Mouse (Mus musculus): ENCODE data around the gene Ube2l6. TPM values are rescaled to one million over a fixed set of nuclear protein-coding genes. Genes with fewer than 3 reads are reported as not detected.
"Not testable (repeated sequence)": the region's sequence is repeated elsewhere in the genome, so short reads cannot be mapped to it uniquely, and the experiment has no call there.

The Ube2l6 gene
- polyA plus RNA-seq, 1 experiment, result 24.1 TPM

DNA sequence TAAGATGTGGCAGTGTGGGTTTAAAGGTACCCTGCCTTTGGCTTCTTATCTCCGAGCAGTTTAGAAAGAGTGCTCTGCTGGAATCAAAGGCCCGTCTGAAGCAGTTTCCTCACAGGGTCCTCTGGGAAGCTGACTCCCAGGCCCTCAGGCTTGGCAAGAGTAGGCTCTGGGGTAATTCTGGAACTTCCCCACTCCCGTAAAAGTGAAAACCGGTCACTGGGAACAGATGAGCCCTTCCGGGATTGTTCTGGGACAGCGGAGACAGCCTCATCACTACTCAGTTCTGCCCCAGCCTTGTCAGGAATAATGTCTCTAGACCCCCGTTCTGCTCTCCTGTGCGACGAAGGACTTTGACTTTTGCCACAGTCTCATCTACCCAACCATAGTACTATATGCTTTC is 8.2 kb upstream of the Ube2l6 start:
- 57% methylated on average over 9 of the region's 9 CpGs for WGBS
- no peak overlapping the region for H3K27ac ChIP-seq (ENCODE audit: insufficient read depth, low read depth, low read length)
- H3K36me3 ChIP-seq (ENCODE audit: control insufficient read depth, insufficient read depth, low read length), result no peaks in the 10 kb centered on the region
- no peaks in the 10 kb centered on the region for H3K27me3 ChIP-seq (replicated peaks; ENCODE audit: control insufficient read depth, insufficient read depth, low read length)
- H3K4me1 ChIP-seq (ENCODE audit: control insufficient read depth, insufficient read depth, low read length), result no peaks in the 10 kb centered on the region
- TF ChIP-seq POLR2A (IDR thresholded peaks at IDR 0.05; ENCODE audit: low read depth, low read length) (no peak), CTCF (conservative IDR thresholded peaks at IDR 0.05; ENCODE audit: insufficient read depth, insufficient read length, low read depth, low read length) (no peak)
- H3K4me3 ChIP-seq (ENCODE audit: insufficient read depth, low read depth, low read length), result no peak overlapping the region
- no peak for DNase-seq

DNA sequence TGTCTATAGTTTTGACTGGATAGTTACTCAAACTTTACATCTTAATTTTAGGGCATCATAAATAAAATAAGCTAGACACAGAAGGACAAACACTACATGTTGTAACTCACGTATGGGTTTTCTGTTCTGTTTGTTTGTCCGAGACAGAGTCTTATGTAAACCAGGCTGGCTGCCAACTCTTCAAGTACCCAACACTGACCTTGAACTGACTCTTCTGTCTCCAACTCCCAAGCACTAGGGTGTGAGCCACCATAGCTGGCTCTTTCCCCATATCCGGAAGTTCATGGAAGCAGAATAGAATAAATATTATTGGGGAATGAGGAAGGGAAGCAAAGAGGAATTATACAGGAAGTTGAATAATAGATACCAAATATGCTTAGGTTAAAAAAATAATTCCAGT is 6.1 kb upstream of the Ube2l6 start:
- DNase-seq, result peak; percentile 25
- Histone ChIP-seq H3K4me1 (ENCODE audit: control insufficient read depth, insufficient read depth, low read length) (no peaks in the 10 kb centered on the region), H3K36me3 (ENCODE audit: control insufficient read depth, insufficient read depth, low read length) (no peaks in the 10 kb centered on the region), H3K4me3 (ENCODE audit: insufficient read depth, low read depth, low read length) (no peak overlapping the region), H3K27me3 (replicated peaks; ENCODE audit: control insufficient read depth, insufficient read depth, low read length) (no peaks in the 10 kb centered on the region), H3K27ac (ENCODE audit: insufficient read depth, low read depth, low read length) (no peak overlapping the region)
- TF ChIP-seq POLR2A (IDR thresholded peaks at IDR 0.05; ENCODE audit: low read depth, low read length) (no peak), CTCF (conservative IDR thresholded peaks at IDR 0.05; ENCODE audit: insufficient read depth, insufficient read length, low read depth, low read length) (no peak)
- WGBS, result 43% methylated on average over 3 of the region's 3 CpGs

DNA sequence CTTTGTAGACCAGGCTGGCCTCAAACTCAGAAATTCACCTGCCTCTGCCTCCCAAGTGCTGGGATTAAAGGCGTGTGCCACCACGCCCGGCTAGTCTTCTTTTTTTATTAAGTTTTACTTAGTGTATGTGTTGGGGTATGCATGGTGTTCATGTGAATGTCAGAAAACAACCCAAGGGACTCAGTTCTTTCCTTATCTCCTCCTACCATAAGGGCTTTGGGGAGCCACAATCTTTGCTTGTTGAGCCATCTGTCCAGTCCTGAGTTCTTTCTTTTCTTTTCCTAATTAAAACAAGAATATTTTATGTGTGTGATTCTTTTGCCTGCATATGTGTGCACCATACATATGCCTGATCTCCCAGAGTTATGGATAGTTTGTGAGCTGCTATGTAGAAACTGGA is 5.5 kb upstream of the Ube2l6 start:
- no peak overlapping the region for H3K4me3 ChIP-seq (ENCODE audit: insufficient read depth, low read depth, low read length)
- DNase-seq, result no peak
- no peaks in the 10 kb centered on the region for H3K36me3 ChIP-seq (ENCODE audit: control insufficient read depth, insufficient read depth, low read length)
- no peaks in the 10 kb centered on the region for H3K27me3 ChIP-seq (replicated peaks; ENCODE audit: control insufficient read depth, insufficient read depth, low read length)
- no peak overlapping the region for H3K27ac ChIP-seq (ENCODE audit: insufficient read depth, low read depth, low read length)
- WGBS, result 83% methylated on average over 3 of the region's 3 CpGs
- H3K4me1 ChIP-seq (ENCODE audit: control insufficient read depth, insufficient read depth, low read length), result no peaks in the 10 kb centered on the region
- TF ChIP-seq POLR2A (IDR thresholded peaks at IDR 0.05; ENCODE audit: low read depth, low read length) (no peak), CTCF (conservative IDR thresholded peaks at IDR 0.05; ENCODE audit: insufficient read depth, insufficient read length, low read depth, low read length) (no peak)

DNA sequence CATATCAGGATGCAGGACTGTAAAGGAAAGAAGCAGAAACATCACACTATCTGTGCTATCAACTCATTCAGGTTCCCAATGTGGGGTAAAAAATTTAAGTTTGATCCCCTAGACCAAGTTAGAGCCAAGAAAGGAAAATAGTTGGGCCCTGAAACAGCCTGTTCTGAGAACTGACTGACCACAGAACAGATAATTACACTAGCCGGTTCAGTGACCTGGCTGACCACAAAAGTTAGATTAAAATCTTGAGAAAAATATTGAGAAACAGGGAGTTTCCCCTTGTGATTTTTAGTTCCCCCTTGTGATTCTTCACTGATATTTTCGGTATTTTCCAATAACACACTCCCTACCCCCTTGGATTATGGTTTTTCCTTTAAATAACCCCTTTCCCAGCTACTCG is 4.8 kb upstream of the Ube2l6 start:
- Histone ChIP-seq H3K4me1 (ENCODE audit: control insufficient read depth, insufficient read depth, low read length) (no peaks in the 10 kb centered on the region), H3K36me3 (ENCODE audit: control insufficient read depth, insufficient read depth, low read length) (no peaks in the 10 kb centered on the region), H3K4me3 (ENCODE audit: insufficient read depth, low read depth, low read length) (no peak overlapping the region), H3K27ac (ENCODE audit: insufficient read depth, low read depth, low read length) (no peak overlapping the region), H3K27me3 (replicated peaks; ENCODE audit: control insufficient read depth, insufficient read depth, low read length) (no peaks in the 10 kb centered on the region)
- DNase-seq, result no peak
- TF ChIP-seq CTCF (conservative IDR thresholded peaks at IDR 0.05; ENCODE audit: insufficient read depth, insufficient read length, low read depth, low read length) (no peak), POLR2A (IDR thresholded peaks at IDR 0.05; ENCODE audit: low read depth, low read length) (no peak)
- 82% methylated on average over 3 of the region's 3 CpGs for WGBS

DNA sequence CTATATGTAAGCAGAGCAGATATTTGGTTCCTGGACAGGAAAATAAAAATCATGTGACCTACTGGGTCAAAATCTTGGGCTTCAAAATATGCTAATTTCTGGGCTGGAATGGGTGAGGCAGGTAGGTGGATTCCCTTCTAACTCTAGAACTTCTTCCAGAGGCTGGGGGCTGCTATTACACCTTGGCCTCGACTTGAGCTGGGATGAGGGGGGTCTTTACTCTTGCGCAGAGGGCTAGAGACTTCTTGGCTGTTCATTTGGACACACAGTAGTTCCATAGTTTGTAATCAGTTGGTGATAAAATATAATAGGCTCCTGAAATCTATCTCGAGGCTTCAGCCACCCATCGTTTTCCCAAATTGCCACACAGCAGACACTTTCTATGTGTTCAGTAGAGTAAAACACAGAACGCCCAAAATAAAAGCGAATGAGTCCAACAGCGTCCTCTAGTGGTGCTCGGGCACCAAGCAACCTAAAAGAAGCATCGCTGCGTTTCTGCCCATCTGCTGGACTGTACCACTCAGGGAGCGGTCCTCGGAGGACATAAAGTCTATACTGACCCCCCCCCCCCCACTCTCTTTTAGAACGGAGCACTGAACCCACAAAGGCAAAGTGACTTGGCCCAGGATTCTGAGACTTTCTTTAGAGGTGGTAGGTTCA is 665 bp upstream of the Ube2l6 start:
- no peak overlapping the region for H3K27ac ChIP-seq (ENCODE audit: insufficient read depth, low read depth, low read length)
- TF ChIP-seq CTCF (conservative IDR thresholded peaks at IDR 0.05; ENCODE audit: insufficient read depth, insufficient read length, low read depth, low read length) (peak; percentile 89), POLR2A (IDR thresholded peaks at IDR 0.05; ENCODE audit: low read depth, low read length) (no peak)
- WGBS, result 9% methylated on average over 13 of the region's 13 CpGs
- H3K4me3 ChIP-seq (ENCODE audit: insufficient read depth, low read depth, low read length), result peak overlapping the region; percentile 78
- H3K27me3 ChIP-seq (replicated peaks; ENCODE audit: control insufficient read depth, insufficient read depth, low read length), result no peaks in the 10 kb centered on the region
- H3K4me1 ChIP-seq (ENCODE audit: control insufficient read depth, insufficient read depth, low read length), result 0 out of 2 replicates have a peak, but pooled peaks cover 2% of the 10 kb centered on the region
- peak; percentile 73 for DNase-seq
- H3K36me3 ChIP-seq (ENCODE audit: control insufficient read depth, insufficient read depth, low read length), result no peaks in the 10 kb centered on the region

DNA sequence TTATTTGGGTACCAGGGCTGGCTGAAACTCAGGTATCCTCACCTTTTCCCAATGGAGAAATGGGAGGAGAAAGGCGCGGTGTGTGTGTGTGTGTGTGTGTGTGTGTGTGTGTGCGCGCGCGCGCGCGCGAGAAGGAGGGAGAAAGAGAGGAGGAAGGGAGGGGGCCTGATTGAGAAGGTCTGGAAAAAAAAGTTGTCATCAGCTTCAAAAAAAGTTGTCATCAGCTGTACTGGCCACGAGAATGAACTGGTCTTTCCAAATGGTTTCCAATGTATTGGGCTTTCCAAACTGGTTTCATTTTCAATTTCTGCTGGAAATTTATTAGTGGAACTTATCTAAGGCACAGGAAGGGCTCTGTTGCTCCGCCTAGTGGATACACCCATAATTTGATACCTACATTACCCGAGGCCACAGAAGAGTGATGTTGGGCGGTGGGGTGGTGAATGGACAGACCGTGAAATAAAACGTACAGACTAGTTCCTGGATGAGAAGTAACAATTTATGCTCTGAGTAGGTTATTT is 473 bp downstream of the Ube2l6 start:
- peak overlapping the region; percentile 39 for H3K27ac ChIP-seq (ENCODE audit: insufficient read depth, low read depth, low read length)
- DNase-seq, result peak; percentile 88
- no peak for TF ChIP-seq POLR2A (IDR thresholded peaks at IDR 0.05; ENCODE audit: low read depth, low read length)
- TF ChIP-seq CTCF (conservative IDR thresholded peaks at IDR 0.05; ENCODE audit: insufficient read depth, insufficient read length, low read depth, low read length), result peak; percentile 55

DNA sequence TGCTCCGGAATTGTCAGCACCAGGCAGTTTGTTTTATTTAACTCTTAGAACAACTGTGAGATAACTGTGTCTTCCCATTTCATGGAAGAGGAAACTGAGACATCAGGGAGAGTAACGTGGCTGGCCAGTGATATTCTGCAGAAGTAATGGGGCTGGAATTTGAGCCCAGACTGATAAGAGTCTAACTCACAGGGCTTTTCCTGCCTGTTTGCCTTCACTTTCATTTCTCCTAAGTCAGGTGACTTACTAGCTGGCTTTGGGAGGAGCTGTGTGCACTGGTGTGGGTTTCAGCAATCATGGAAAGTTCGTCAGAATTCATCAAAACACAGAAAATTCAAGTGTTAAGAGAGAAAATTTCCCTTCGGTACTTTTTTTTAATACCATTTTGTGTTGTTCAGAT is 1.7 kb downstream of the Ube2l6 start:
- no peaks in the 10 kb centered on the region for H3K27me3 ChIP-seq (replicated peaks; ENCODE audit: control insufficient read depth, insufficient read depth, low read length)
- no peaks in the 10 kb centered on the region for H3K36me3 ChIP-seq (ENCODE audit: control insufficient read depth, insufficient read depth, low read length)
- WGBS, result 71% methylated on average over 4 of the region's 4 CpGs
- no peak overlapping the region for H3K27ac ChIP-seq (ENCODE audit: insufficient read depth, low read depth, low read length)
- peak; percentile 24 for DNase-seq
- 0 out of 2 replicates have a peak, but pooled peaks cover 2% of the 10 kb centered on the region for H3K4me1 ChIP-seq (ENCODE audit: control insufficient read depth, insufficient read depth, low read length)
- H3K4me3 ChIP-seq (ENCODE audit: insufficient read depth, low read depth, low read length), result no peak overlapping the region
- TF ChIP-seq CTCF (conservative IDR thresholded peaks at IDR 0.05; ENCODE audit: insufficient read depth, insufficient read length, low read depth, low read length) (no peak), POLR2A (IDR thresholded peaks at IDR 0.05; ENCODE audit: low read depth, low read length) (no peak)

More for the DNA sequence above, 473 bp downstream of the Ube2l6 start:
- Histone ChIP-seq H3K36me3 (ENCODE audit: control insufficient read depth, insufficient read depth, low read length) (no peaks in the 10 kb centered on the region), H3K4me3 (ENCODE audit: insufficient read depth, low read depth, low read length) (peak overlapping the region; percentile 78), H3K4me1 (ENCODE audit: control insufficient read depth, insufficient read depth, low read length) (0 out of 2 replicates have a peak, but pooled peaks cover 2% of the 10 kb centered on the region), H3K27me3 (replicated peaks; ENCODE audit: control insufficient read depth, insufficient read depth, low read length) (no peaks in the 10 kb centered on the region)
- WGBS, result 0% methylated on average over 16 of the region's 16 CpGs

DNA sequence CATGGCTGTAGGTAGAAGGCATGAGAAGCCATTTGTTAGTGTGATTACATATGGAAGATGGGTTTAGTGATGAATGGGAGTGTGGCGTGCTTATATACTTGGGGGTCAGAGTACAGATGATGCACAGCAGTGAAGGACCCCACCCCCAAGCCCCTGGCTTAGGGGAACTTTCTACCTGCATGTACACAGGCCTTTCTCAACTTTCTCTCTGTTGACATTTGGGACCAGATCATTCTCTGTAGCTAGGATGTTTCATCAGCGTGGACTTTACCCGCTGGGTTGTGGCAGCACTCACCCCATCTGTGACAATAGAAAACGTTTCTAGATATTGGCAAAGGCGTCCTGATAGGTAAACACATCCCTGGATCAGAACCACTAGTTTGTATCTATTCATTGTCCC is 2.6 kb downstream of the Ube2l6 start:
- H3K27me3 ChIP-seq (replicated peaks; ENCODE audit: control insufficient read depth, insufficient read depth, low read length); DNase-seq; H3K4me1 ChIP-seq (ENCODE audit: control insufficient read depth, insufficient read depth, low read length); H3K27ac ChIP-seq (ENCODE audit: insufficient read depth, low read depth, low read length); H3K36me3 ChIP-seq (ENCODE audit: control insufficient read depth, insufficient read depth, low read length); H3K4me3 ChIP-seq (ENCODE audit: insufficient read depth, low read depth, low read length): not testable (repeated sequence)
- 85% methylated on average over 5 of the region's 5 CpGs for WGBS

All from kidney, adult 2 months (tissue).